Mouse (Mus musculus) gastrocnemius, postnatal 14 days (tissue): ENCODE results near the gene Serpinb2. TPM values are rescaled to one million over a fixed set of nuclear protein-coding genes. Genes with fewer than 3 reads are reported as not detected.

Experiments
- DNase-seq: peaks from one replicate; pipeline ENCODE4 v3.0.0; 2021; ENCODE audit warnings: mixed read lengths
- intact Hi-C: fragments of 180-260 bp; cut with DNase I; formaldehyde crosslinking; loops from one replicate; pipeline ENCODE4 v1.15.1; 2025; ENCODE audit warnings: low total_unique reads
- long read RNA-seq, 2 experiments: library from polyadenylated mRNA; stranded (forward); transcript quantifications; one replicate each; pipeline ENCODE4 v2.0.0; 2021
- total RNA-seq, 2 experiments: library from RNA; stranded (reverse); gene quantifications; 2 replicates each; pipeline ENCODE4 v1.2.3; 2021

Serpinb2 gene
- not detected for total RNA-seq
- long read RNA-seq, experiment 1: 0 reads
- long read RNA-seq, experiment 2: 0 reads

GRCm38 (mm10) chr1:107511252-107511651 lies at the start of gene Serpinb2:
Serpinb2 (plus strand) TSS chr1:107511423.
- no peak for DNase-seq
- intact Hi-C loops: no loop called here

- intact Hi-C loops: no loop called here
- no peak for DNase-seq
Observed at GRCm38 (mm10) chr1:107479909-107480308, 31.3 kb upstream of the Serpinb2 start.

DNA sequence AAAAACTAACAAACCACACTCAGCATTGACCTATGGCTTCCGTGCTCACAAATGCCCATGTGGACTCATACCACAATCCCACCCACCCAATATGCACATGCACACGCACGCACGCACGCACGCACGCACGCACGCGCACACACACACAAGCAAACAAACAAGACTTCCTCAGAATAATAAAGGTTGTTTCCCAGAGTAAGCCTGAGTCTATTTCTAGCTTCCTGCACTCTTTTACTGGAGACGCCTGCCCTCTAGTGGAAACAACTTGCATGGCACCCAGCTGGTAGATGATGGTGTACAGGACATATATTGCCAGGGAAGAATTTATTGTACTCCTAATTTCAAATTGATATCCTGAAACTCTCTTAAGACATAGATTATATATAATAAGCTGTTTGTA lies 29.8 kb upstream of the Serpinb2 start:
- intact Hi-C loops: no loop called here
- DNase-seq: peak; percentile 29

GRCm38 (mm10) chr1:107489577-107489976 lies 21.6 kb upstream of the Serpinb2 start:
- intact Hi-C loops: no loop called here
- DNase-seq: no peak

- intact Hi-C loops: no loop called here
- DNase-seq: no peak
Observed at GRCm38 (mm10) chr1:107496789-107497188, 14.4 kb upstream of the Serpinb2 start.

GRCm38 (mm10) chr1:107502025-107502424 lies 9.2 kb upstream of the Serpinb2 start:
- intact Hi-C loops: no loop called here

DNA sequence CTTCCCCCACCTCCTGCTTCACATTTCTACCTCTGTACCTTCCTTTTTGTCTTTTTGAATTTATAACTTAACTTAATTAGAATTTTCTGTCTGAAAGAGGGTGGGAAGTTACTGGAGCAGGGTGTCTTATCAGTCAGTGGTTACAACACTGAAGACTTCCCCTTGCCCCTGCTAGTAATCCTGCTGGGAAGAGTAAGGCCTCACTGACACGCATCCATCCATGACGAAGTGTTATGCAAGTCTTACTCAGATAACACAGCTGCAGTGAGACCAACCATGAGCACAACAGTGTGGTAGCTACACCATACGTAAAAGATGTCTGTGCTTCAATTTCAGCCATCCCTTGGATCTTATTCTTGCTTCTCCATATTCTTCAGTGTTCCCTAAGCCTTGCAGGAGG lies 7.9 kb upstream of the Serpinb2 start:
- DNase-seq: no peak

More at GRCm38 (mm10) chr1:107502025-107502424, 9.2 kb upstream of the Serpinb2 start:
- no peak for DNase-seq

DNA sequence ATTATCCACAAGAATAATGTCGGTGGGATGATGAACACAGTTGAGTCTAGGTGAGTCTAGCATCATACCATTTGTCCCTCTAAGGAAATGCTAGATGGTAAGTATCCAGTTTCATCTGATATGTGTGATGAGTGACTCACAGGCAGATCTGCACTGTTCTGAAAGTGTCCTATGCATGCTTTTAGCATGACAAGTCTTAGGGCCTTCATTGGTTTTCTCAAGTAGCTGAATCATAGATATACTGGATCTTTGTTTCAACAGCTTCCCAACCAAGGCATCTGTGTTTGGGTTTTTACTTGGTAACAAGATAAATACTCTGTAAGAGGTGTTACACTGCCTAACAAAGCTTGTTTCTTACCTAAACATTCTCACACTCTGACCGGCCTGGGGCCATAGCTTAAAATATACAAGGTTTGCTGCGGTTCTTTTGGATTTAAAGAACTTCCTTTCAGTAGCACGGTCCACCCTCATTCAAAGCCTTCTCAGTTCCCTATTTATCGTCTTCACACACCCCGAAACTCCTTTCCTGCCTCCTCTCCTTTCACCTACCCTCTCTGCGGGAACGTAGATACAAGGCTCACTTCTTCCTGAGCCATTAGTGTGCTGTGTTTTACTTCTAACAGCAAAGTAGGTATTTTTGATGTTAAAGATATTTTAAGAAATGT lies 5.2 kb upstream of the Serpinb2 start:
- intact Hi-C loops: no loop called here

More for the DNA sequence above, 7.9 kb upstream of the Serpinb2 start:
- intact Hi-C loops: no loop called here

DNA sequence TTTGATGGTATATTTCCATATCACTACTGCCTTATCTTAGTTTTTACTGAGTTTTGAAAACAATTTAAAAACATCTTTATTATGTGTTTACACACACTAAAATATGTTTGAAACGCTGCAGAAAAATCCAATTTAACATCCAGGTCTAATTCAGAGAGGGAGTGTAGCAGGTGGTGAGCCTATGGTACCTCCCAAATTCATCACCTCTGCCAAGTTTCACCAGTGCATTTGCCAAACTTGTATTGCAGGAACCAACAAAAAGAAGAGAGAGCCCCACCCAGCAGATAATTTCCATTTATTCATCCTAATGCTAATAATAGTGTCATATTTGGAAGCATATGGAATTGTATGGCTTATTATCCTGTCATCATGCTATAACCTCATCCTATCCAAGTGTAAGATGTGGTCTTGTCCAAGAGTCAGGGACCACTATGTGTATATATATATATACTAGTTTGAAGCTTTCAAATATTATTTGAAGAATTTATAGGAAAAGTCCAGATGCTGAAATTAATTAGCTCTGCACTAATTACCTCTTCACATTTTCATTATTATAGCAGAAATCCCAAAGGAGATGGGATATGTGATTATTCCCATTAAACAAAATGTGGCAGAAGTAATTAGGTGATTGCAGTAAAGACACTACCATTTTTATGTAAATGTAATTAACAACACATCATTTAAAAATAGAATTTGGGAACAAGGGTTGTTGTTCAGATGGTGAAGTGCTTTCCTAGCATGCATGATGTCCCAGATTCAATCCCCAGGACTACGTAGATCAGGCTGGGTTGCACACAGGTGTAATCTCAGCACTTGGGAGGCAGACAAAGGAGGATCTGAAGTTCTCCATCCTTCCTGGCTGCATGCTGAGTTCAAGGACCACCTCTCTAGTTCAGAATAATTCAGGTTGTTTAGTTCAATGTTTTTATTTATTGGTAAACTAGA lies 1.2 kb downstream of the Serpinb2 start:
- intact Hi-C loops: no loop called here
- DNase-seq: no peak

More for the DNA sequence above, 5.2 kb upstream of the Serpinb2 start:
- no peak for DNase-seq

GRCm38 (mm10) chr1:107513530-107513929 lies 2.3 kb downstream of the Serpinb2 start:
- intact Hi-C loops: no loop called here
- no peak for DNase-seq

DNA sequence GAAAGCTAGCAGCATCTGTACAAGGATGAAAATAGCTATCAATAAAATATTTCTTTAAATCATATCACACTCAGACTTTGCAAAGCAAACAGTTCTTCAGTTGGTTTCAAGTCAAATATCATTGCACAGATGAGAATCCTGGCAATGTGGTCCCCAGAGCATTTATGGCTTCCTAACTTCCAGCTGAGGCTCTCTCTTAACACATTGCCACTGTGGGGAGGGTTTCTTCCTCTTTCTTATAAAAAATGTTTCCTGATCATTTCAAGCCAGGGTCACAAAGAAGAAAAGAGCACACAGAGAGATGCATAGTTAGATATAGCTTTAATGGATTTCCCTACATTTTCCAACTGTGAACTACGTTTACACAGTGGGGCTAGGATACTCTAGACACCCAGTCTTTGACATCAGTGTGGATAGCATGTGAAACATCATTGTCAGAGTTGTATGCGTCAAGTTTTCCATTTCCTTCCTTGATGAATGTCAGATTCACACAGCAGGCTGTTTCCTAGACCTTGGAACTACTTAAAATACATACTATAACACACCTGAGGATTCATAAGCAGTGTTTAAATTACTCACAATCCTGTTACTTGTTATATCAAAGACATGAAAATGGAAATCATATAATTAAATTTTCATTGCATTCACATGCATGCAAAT lies 4.7 kb downstream of the Serpinb2 start:
- DNase-seq: no peak
- intact Hi-C loops: no loop called here

- intact Hi-C loops: no loop called here
- no peak for DNase-seq
Observed at GRCm38 (mm10) chr1:107525592-107525991, 14.4 kb downstream of the Serpinb2 start.

- no peak for DNase-seq
- intact Hi-C loops: no loop called here
Observed at GRCm38 (mm10) chr1:107528325-107529078, 17.3 kb downstream of the Serpinb2 start.

DNA sequence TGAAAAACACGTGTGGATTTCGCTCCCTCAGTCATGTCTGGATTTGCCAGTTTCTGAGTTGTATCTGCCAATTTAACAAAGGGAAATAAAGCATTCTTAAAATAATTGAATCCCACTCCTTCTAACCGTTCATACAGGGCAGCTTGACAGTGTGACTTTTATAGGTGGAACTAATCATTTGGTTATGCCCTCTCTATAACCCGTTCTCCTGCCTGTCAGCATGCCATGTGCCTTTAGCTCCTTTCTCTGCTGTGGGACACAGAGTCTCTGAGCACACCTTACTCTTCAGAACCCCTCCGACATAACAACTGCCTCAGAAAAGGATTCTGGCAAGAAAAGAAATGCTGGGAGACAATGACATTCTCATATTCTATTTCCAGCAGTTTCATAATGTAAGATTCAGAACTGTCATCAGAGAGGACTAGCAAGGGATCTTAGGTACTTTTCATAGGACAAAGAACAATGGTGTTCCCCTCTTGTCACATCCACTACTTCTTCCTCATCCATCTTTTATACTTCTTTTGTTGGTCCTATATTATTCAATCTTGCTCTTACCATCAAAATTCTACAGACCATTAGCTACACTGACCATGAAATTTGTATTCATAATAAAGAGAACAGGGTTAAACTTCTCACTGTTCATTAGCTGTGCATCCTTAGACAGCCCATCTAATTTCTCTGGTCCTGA lies 18.3 kb downstream of the Serpinb2 start:
- intact Hi-C loops: no loop called here
- DNase-seq: no peak

GRCm38 (mm10) chr1:107533736-107534135 lies 22.5 kb downstream of the Serpinb2 start:
- intact Hi-C loops: no loop called here
- DNase-seq: no peak

DNA sequence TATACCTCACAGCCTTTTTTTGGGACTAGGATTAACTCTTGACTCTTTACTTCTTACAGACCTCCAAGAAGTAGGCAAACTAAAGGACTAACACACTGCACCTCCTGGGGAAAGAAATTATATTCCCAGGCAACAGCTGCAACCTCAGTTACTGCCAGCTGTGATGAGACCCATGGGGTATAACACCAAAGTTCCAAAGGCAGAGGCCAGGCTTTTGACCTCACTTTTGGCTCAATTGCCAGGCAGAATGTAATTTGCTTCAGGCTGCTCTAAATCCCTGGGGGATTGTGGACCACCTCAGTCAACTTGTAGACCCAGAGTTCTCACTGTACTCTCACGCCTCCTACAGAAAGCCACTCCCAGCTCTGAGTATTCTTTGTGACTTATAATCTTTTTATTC lies 26.2 kb downstream of the Serpinb2 start:
- DNase-seq: peak; percentile 9
- intact Hi-C loops: no loop called here

DNA sequence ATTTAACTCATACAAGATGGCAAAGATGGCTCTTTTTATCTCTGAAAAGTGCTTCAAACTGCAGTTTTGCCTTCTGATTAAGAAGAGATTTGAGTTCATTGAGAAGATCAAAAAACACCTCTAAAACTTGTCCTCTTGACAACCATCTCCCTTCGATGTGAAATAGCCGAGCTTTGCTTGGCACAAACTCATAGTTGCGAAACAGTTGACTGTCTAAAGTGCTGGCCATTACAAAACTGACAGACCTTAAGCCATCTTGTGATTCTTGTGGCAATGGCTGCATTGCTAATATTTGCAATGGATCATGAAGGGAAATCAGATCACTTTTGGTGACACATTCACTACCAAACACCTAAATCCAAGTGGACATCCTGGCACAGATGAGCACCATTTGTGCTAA lies 48.3 kb downstream of the Serpinb2 start:
- intact Hi-C loops: no loop called here
- DNase-seq: no peak

DNA sequence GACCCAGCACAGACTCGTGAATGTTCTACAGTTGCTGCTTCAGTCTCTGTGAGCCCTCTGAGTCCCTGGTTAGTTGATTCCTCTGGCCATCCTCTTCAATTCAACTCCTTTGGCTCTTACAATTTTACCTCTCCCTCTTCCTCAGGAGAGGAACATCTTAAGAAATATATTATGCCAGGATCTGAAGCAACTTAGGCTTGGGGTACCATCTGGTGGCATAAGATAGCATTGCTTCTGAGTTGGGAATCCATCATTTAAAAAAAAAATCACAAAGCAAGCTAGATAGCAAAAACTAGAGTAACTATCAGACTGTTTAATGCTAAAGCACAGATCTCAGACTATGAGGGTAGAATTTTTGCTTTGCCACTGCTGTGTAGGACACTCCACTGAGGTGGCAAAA lies 50.9 kb downstream of the Serpinb2 start:
- intact Hi-C loops: loop anchor here (2.0 kb wide), 1 partner anchor 37 kb away; no protein-coding TSS in a partner anchor
- no peak for DNase-seq

DNA sequence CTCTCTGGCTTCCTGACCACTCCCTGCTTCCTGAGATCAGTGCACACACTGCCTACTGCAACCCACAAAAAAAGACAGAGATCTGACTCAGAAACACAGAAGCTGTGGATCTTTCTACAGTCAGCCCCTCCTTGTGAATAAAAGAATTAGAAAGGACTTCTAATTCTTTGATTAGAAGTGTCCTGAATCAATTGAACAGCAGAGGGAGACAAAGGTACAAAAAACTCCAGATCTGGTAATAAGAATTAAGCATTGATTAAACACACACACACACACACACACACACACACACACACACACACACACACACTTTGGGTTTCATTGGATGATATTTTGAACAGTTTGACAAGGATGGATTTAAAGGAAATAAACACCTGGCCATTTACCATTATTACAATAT lies 54.4 kb downstream of the Serpinb2 start:
- intact Hi-C loops: no loop called here
- DNase-seq: no peak
